Mouse (Mus musculus): ENCODE measurements around the gene Tecpr1. TPM values are rescaled to one million over a fixed set of nuclear protein-coding genes. Genes with fewer than 3 reads are reported as not detected.

Gene Tecpr1
- 15.3 and 17.4 TPM in 2 replicates for polyA plus RNA-seq (2015; fragmentation: Nextera tagmentation; extraction: Ambion mirVana)

- Histone ChIP-seq H3K4me2 (ENCODE audit: low read length) (peak within 1 kb of the TSS; percentile 89), H3K4me3 (replicated peaks; ENCODE audit: low read depth, low read length) (peak within 1 kb of the TSS; percentile 65), H3K4me1 (replicated peaks; ENCODE audit: insufficient read depth, low read length) (peaks cover 15% of the 10 kb centered on the region), H3K9me3 (replicated peaks; ENCODE audit: low read length) (no peaks in the 10 kb centered on the region), H3K9ac (ENCODE audit: low read depth, low read length) (peak within 1 kb of the TSS; percentile 68), H3K36me3 (ENCODE audit: insufficient read depth, low read length) (no peaks in the 10 kb centered on the region), H3K27me3 (ENCODE audit: insufficient read depth, low read length) (no peaks in the 10 kb centered on the region), H3K27ac (peak within 1 kb of the TSS; percentile 80)
- ATAC-seq (replicated peaks; ENCODE audit: low FRiP score, low read depth) = peak; percentile 96
- no peak for TF ChIP-seq CTCF (IDR thresholded peaks at IDR 0.05; ENCODE audit: low read depth)
- peak; percentile 98 for DNase-seq (ENCODE audit: low spot score)
- under 1% methylated on average over 34 of the region's 37 CpGs for WGBS
These were observed at the start of gene Tecpr1 for GRCm38 (mm10) chr5:144223503-144223862. TSS of gene Tecpr1 (minus strand) at chr5:144223615.

- 53% methylated on average over 5 of the region's 5 CpGs for WGBS
- DNase-seq (ENCODE audit: low spot score) = no peak
- ATAC-seq (replicated peaks; ENCODE audit: low FRiP score, low read depth) = no peak
These were observed 48.4 kb upstream of the Tecpr1 start for GRCm38 (mm10) chr5:144271772-144272171.

GRCm38 (mm10) chr5:144271118-144271517 lies 47.7 kb upstream of the Tecpr1 start:
- Histone ChIP-seq H3K4me1 (replicated peaks; ENCODE audit: insufficient read depth, low read length) (no peaks in the 10 kb centered on the region), H3K4me2 (ENCODE audit: low read length) (no peak overlapping the region), H3K9ac (ENCODE audit: low read depth, low read length) (no peak overlapping the region), H3K36me3 (ENCODE audit: insufficient read depth, low read length) (peaks cover 8% of the 10 kb centered on the region; the same call in 1 of the 2 replicates), H3K4me3 (replicated peaks; ENCODE audit: low read depth, low read length) (no peak overlapping the region), H3K27ac (no peak overlapping the region), H3K9me3 (replicated peaks; ENCODE audit: low read length) (no peaks in the 10 kb centered on the region), H3K27me3 (ENCODE audit: insufficient read depth, low read length) (no peaks in the 10 kb centered on the region)
- DNase-seq (ENCODE audit: low spot score) (no peak), ATAC-seq (replicated peaks; ENCODE audit: low FRiP score, low read depth) (no peak)
- WGBS = 79% methylated on average over 3 of the region's 3 CpGs
- no peak for TF ChIP-seq CTCF (IDR thresholded peaks at IDR 0.05; ENCODE audit: low read depth)

More at GRCm38 (mm10) chr5:144271772-144272171, 48.4 kb upstream of the Tecpr1 start:
- Histone ChIP-seq H3K27me3 (ENCODE audit: insufficient read depth, low read length) (no peaks in the 10 kb centered on the region), H3K9me3 (replicated peaks; ENCODE audit: low read length) (no peaks in the 10 kb centered on the region), H3K9ac (ENCODE audit: low read depth, low read length) (no peak overlapping the region), H3K4me2 (ENCODE audit: low read length) (no peak overlapping the region), H3K36me3 (ENCODE audit: insufficient read depth, low read length) (0 out of 2 replicates have a peak, but pooled peaks cover 1% of the 10 kb centered on the region), H3K27ac (no peak overlapping the region), H3K4me1 (replicated peaks; ENCODE audit: insufficient read depth, low read length) (no peaks in the 10 kb centered on the region), H3K4me3 (replicated peaks; ENCODE audit: low read depth, low read length) (no peak overlapping the region)
- no peak for TF ChIP-seq CTCF (IDR thresholded peaks at IDR 0.05; ENCODE audit: low read depth)

- TF ChIP-seq CTCF (IDR thresholded peaks at IDR 0.05; ENCODE audit: low read depth) = no peak
- no peaks in the 10 kb centered on the region for H3K27me3 ChIP-seq (ENCODE audit: insufficient read depth, low read length)
- no peaks in the 10 kb centered on the region for H3K9me3 ChIP-seq (replicated peaks; ENCODE audit: low read length)
- ATAC-seq (replicated peaks; ENCODE audit: low FRiP score, low read depth) = no peak
- 93% methylated on average over 8 of the region's 8 CpGs for WGBS
- H3K36me3 ChIP-seq (ENCODE audit: insufficient read depth, low read length) = peaks cover 9% of the 10 kb centered on the region; the same call in 1 of the 2 replicates
- no peak overlapping the region for H3K27ac ChIP-seq
- no peaks in the 10 kb centered on the region for H3K4me1 ChIP-seq (replicated peaks; ENCODE audit: insufficient read depth, low read length)
- no peak overlapping the region for H3K4me2 ChIP-seq (ENCODE audit: low read length)
- DNase-seq (ENCODE audit: low spot score) = no peak
- no peak overlapping the region for H3K9ac ChIP-seq (ENCODE audit: low read depth, low read length)
- H3K4me3 ChIP-seq (replicated peaks; ENCODE audit: low read depth, low read length) = no peak overlapping the region
These were observed 47.0 kb upstream of the Tecpr1 start for GRCm38 (mm10) chr5:144270420-144270819.

- H3K4me1 ChIP-seq (replicated peaks; ENCODE audit: insufficient read depth, low read length) = no peaks in the 10 kb centered on the region
- DNase-seq (ENCODE audit: low spot score) (no peak), ATAC-seq (replicated peaks; ENCODE audit: low FRiP score, low read depth) (no peak)
- 89% methylated on average over 7 of the region's 7 CpGs for WGBS
- H3K9me3 ChIP-seq (replicated peaks; ENCODE audit: low read length) = no peaks in the 10 kb centered on the region
- H3K36me3 ChIP-seq (ENCODE audit: insufficient read depth, low read length) = peaks cover 10% of the 10 kb centered on the region
- H3K4me2 ChIP-seq (ENCODE audit: low read length) = no peak overlapping the region
- H3K4me3 ChIP-seq (replicated peaks; ENCODE audit: low read depth, low read length) = no peak overlapping the region
- TF ChIP-seq CTCF (IDR thresholded peaks at IDR 0.05; ENCODE audit: low read depth) = no peak
- H3K27ac ChIP-seq = no peak overlapping the region
- H3K27me3 ChIP-seq (ENCODE audit: insufficient read depth, low read length) = no peaks in the 10 kb centered on the region
- H3K9ac ChIP-seq (ENCODE audit: low read depth, low read length) = no peak overlapping the region
These were observed 46.5 kb upstream of the Tecpr1 start for GRCm38 (mm10) chr5:144269926-144270325.

- ATAC-seq (replicated peaks; ENCODE audit: low FRiP score, low read depth) (0 out of 2 replicates have a peak, but pooled peaks have one; percentile 18), DNase-seq (ENCODE audit: low spot score) (peak; percentile 50)
- H3K9me3 ChIP-seq (replicated peaks; ENCODE audit: low read length) = no peaks in the 10 kb centered on the region
- no peak overlapping the region for H3K4me2 ChIP-seq (ENCODE audit: low read length)
- H3K4me1 ChIP-seq (replicated peaks; ENCODE audit: insufficient read depth, low read length) = 0 out of 2 replicates have a peak, but pooled peaks cover 6% of the 10 kb centered on the region
- WGBS = 65% methylated on average over 8 of the region's 8 CpGs
- no peak overlapping the region for H3K4me3 ChIP-seq (replicated peaks; ENCODE audit: low read depth, low read length)
- no peak overlapping the region for H3K27ac ChIP-seq
- peaks cover 21% of the 10 kb centered on the region for H3K36me3 ChIP-seq (ENCODE audit: insufficient read depth, low read length)
- TF ChIP-seq CTCF (IDR thresholded peaks at IDR 0.05; ENCODE audit: low read depth) = peak; percentile 5; the same call in 1 of the 2 replicates
- no peaks in the 10 kb centered on the region for H3K27me3 ChIP-seq (ENCODE audit: insufficient read depth, low read length)
- H3K9ac ChIP-seq (ENCODE audit: low read depth, low read length) = no peak overlapping the region
These were observed 44.3 kb upstream of the Tecpr1 start for GRCm38 (mm10) chr5:144267535-144268241.

Measured in kidney, postnatal 0 days (tissue).